Mouse (Mus musculus) spleen, adult 2 months (tissue): Measurements from ENCODE around the gene Gm525. TPM values are rescaled to one million over a fixed set of nuclear protein-coding genes. Genes with fewer than 3 reads are reported as not detected.

Experiments
- DNase-seq, 2 experiments: peaks; one replicate each; pipeline versions ENCODE4 v3.0.0 to v3.0.0-alpha.2; 2012 to 2021; ENCODE audit warnings: low spot score in 2 of 2, low read depth in 1 of 2
- H3K27ac ChIP-seq: fragments of 200-500 bp; 2 replicates; pipeline ENCODE4 v1.5.1; 2012; ENCODE audit warnings: low read length, inconsistent platforms; ENCODE audit not compliant: insufficient read depth
- H3K27me3 ChIP-seq: fragments of 200-500 bp; 2 replicates; pipeline ENCODE4 v1.6.1; 2012; ENCODE audit warnings: mild to moderate bottlenecking, moderate library complexity, low read length, inconsistent platforms; ENCODE audit not compliant: control insufficient read depth, insufficient read depth
- H3K36me3 ChIP-seq: fragments of 200-500 bp; 2 replicates; pipeline ENCODE4 v1.6.1; 2012; ENCODE audit warnings: mild to moderate bottlenecking, low read length, inconsistent platforms; ENCODE audit not compliant: control insufficient read depth, insufficient read depth
- H3K4me1 ChIP-seq: fragments of 200-500 bp; 2 replicates; pipeline ENCODE4 v1.6.1; 2011; ENCODE audit warnings: inconsistent platforms; ENCODE audit not compliant: control insufficient read depth, insufficient read depth, insufficient read length
- H3K4me3 ChIP-seq: fragments of 200-500 bp; 2 replicates; pipeline ENCODE4 v1.5.1; 2011; ENCODE audit warnings: mild to moderate bottlenecking, inconsistent platforms; ENCODE audit not compliant: insufficient read depth, insufficient read length; ENCODE audit errors: extremely low read depth
- CTCF ChIP-seq: fragments of 200-500 bp; IDR thresholded peaks from 2 replicates; pipeline ENCODE4 v1.5.1; 2011; ENCODE audit warnings: mild to moderate bottlenecking, inconsistent platforms; ENCODE audit not compliant: insufficient read depth, insufficient read length, insufficient replicate concordance; ENCODE audit errors: extremely low read depth
- POLR2A ChIP-seq: fragments of 200-500 bp; IDR thresholded peaks from 2 replicates; pipeline ENCODE4 v1.6.1; 2011; ENCODE audit warnings: low read depth, low read length, inconsistent platforms
- WGBS: fragments of 180-500 bp; shearing (Covaris S2); methylation state at CpG from one replicate; pipeline ENCODE4 v1.1.7; 2018; 5-methylcytosine and 5-hydroxymethylcytosine counted together
- polyA plus RNA-seq: library from polyadenylated mRNA; depleted of rRNA; stranded (reverse); fragments of >200 nt; gene quantifications from 2 replicates; pipeline ENCODE4 v1.2.3, GENCODE M21; 2012

The Gm525 gene
- polyA plus RNA-seq, 1 experiment: not detected

- Histone ChIP-seq H3K36me3 (no peaks in the 10 kb centered on the region), H3K4me3 (no peak overlapping the region), H3K27me3 (no peaks in the 10 kb centered on the region), H3K27ac (no peak overlapping the region), H3K4me1 (peaks cover 5% of the 10 kb centered on the region; the same call in 1 of the 2 replicates)
- 24% methylated on average over 7 of the region's 7 CpGs for WGBS
- TF ChIP-seq POLR2A (no peak), CTCF (no peak)
- no peak for DNase-seq
Observed at GRCm38 (mm10) chr11:89061362-89061761, 12.3 kb upstream of the Gm525 start.

GRCm38 (mm10) chr11:89064312-89064711 is 9.3 kb upstream of the Gm525 start:
- Histone ChIP-seq H3K36me3 (no peaks in the 10 kb centered on the region), H3K27me3 (no peaks in the 10 kb centered on the region), H3K27ac (no peak overlapping the region), H3K4me3 (no peak overlapping the region), H3K4me1 (no peaks in the 10 kb centered on the region; the same call in 1 of the 2 replicates)
- TF ChIP-seq POLR2A (no peak), CTCF (no peak)
- 71% methylated on average over 6 of the region's 6 CpGs for WGBS
- DNase-seq: no peak

GRCm38 (mm10) chr11:89065297-89065696 is 8.3 kb upstream of the Gm525 start:
- H3K4me1 ChIP-seq: no peaks in the 10 kb centered on the region
- H3K27me3 ChIP-seq: no peaks in the 10 kb centered on the region
- no peak for DNase-seq
- TF ChIP-seq CTCF (no peak), POLR2A (no peak)
- no peak overlapping the region for H3K4me3 ChIP-seq
- H3K27ac ChIP-seq: no peak overlapping the region
- 97% methylated on average over 3 of the region's 3 CpGs for WGBS
- no peaks in the 10 kb centered on the region for H3K36me3 ChIP-seq

- no peaks in the 10 kb centered on the region for H3K27me3 ChIP-seq
- 65% methylated on average over 6 of the region's 6 CpGs for WGBS
- TF ChIP-seq CTCF (no peak), POLR2A (no peak)
- H3K36me3 ChIP-seq: no peaks in the 10 kb centered on the region
- H3K4me3 ChIP-seq: no peak overlapping the region
- no peaks in the 10 kb centered on the region for H3K4me1 ChIP-seq
- H3K27ac ChIP-seq: no peak overlapping the region
- DNase-seq: no peak
Observed at GRCm38 (mm10) chr11:89066126-89066525, 7.5 kb upstream of the Gm525 start.

GRCm38 (mm10) chr11:89066750-89067149 is 6.9 kb upstream of the Gm525 start, which contains the start of gene Dgke:
Gene Dgke, minus strand, starts transcription at chr11:89066850.
- 93% methylated on average over 1 of the region's 1 CpGs for WGBS
- TF ChIP-seq CTCF (no peak), POLR2A (no peak)
- Histone ChIP-seq H3K36me3 (no peaks in the 10 kb centered on the region), H3K27me3 (no peaks in the 10 kb centered on the region), H3K4me3 (no peak within 1 kb of the TSS), H3K27ac (no peak within 1 kb of the TSS), H3K4me1 (no peaks in the 10 kb centered on the region)
- DNase-seq: no peak

- DNase-seq: no peak
- 67% methylated on average over 6 of the region's 6 CpGs for WGBS
- Histone ChIP-seq H3K4me1 (no peaks in the 10 kb centered on the region), H3K4me3 (no peak overlapping the region), H3K27me3 (no peaks in the 10 kb centered on the region), H3K27ac (no peak overlapping the region), H3K36me3 (no peaks in the 10 kb centered on the region)
- no peak for TF ChIP-seq POLR2A
- TF ChIP-seq CTCF: no peak
Observed at GRCm38 (mm10) chr11:89067301-89067822, 6.3 kb upstream of the Gm525 start.

- no peak for TF ChIP-seq POLR2A
- no peak for TF ChIP-seq CTCF
- 64% methylated on average over 11 of the region's 11 CpGs for whole genome bisulfite sequencing
- Histone ChIP-seq H3K4me1 (no peaks in the 10 kb centered on the region), H3K27me3 (no peaks in the 10 kb centered on the region), H3K27ac (no peak overlapping the region), H3K36me3 (no peaks in the 10 kb centered on the region), H3K4me3 (no peak overlapping the region)
- DNase-seq: no peak
Observed at GRCm38 (mm10) chr11:89067871-89068490, 5.7 kb upstream of the Gm525 start.

- Histone ChIP-seq H3K27me3 (no peaks in the 10 kb centered on the region), H3K4me3 (no peak overlapping the region), H3K36me3 (no peaks in the 10 kb centered on the region), H3K27ac (no peak overlapping the region), H3K4me1 (no peaks in the 10 kb centered on the region)
- DNase-seq: no peak
- WGBS: 88% methylated on average over 14 of the region's 14 CpGs
- no peak for TF ChIP-seq CTCF
- no peak for TF ChIP-seq POLR2A
Observed at GRCm38 (mm10) chr11:89068649-89069048, 5.0 kb upstream of the Gm525 start.
